Mouse (Mus musculus) hindbrain, postnatal 0 days (tissue): ENCODE measurements around the gene Rap1gap2. TPM values are rescaled to one million over a fixed set of nuclear protein-coding genes. Genes with fewer than 3 reads are reported as not detected.

Experiments used
- ATAC-seq: fragments of 200-750 bp; cut with Nextera tagmentation; 2 replicates; pipeline ENCODE4 v1.8.0; 2017; ENCODE audit warnings: mild to moderate bottlenecking, moderate TSS enrichment, moderate library complexity
- DNase-seq: peaks from one replicate; pipeline ENCODE4 v3.0.0-alpha.2; 2015; ENCODE audit warnings: low spot score
- H3K27ac ChIP-seq: fragments of 300-500 bp; sonication (generic); 2 replicates; pipeline ENCODE4 v1.5.1; 2014; ENCODE audit warnings: mild to moderate bottlenecking
- H3K27me3 ChIP-seq: fragments of 300-500 bp; sonication (generic); 2 replicates; pipeline ENCODE4 v1.6.1; 2014; ENCODE audit warnings: low read length, mixed read lengths; ENCODE audit not compliant: insufficient read depth
- H3K36me3 ChIP-seq: fragments of 300-500 bp; sonication (generic); 2 replicates; pipeline ENCODE4 v1.6.1; 2014; ENCODE audit warnings: low read length, mixed read lengths; ENCODE audit not compliant: insufficient read depth
- H3K4me1 ChIP-seq: fragments of 300-500 bp; sonication (generic); 2 replicates; pipeline ENCODE4 v1.6.1; 2014; ENCODE audit warnings: antibody characterized with exemption, low read length, mixed read lengths; ENCODE audit not compliant: insufficient read depth
- H3K4me2 ChIP-seq: fragments of 300-500 bp; sonication (generic); 2 replicates; pipeline ENCODE4 v1.6.1; 2014; ENCODE audit warnings: low read depth, mild to moderate bottlenecking, low read length, moderate library complexity, mixed read lengths
- H3K4me3 ChIP-seq: fragments of 300-500 bp; sonication (generic); 2 replicates; pipeline ENCODE4 v1.5.1; 2014; ENCODE audit warnings: low read length
- H3K9ac ChIP-seq: fragments of 300-500 bp; sonication (generic); replicated peaks from 2 replicates; pipeline ENCODE4 v1.6.1; 2014; ENCODE audit warnings: mild to moderate bottlenecking, low read length, moderate library complexity, mixed read lengths
- H3K9me3 ChIP-seq: fragments of 300-500 bp; sonication (generic); 2 replicates; pipeline ENCODE4 v1.6.1; 2016; ENCODE audit warnings: low read length, mixed read lengths
- CTCF ChIP-seq: IDR thresholded peaks from 2 replicates; pipeline ENCODE4 v1.5.1; 2016; ENCODE audit warnings: antibody characterized with exemption, control low read depth, low read depth
- WGBS: fragments of 180-500 bp; shearing (Covaris S2); extraction: QIAGEN DNeasy Blood & Tissue Kit; methylation state at CpG from one replicate; pipeline ENCODE4 v1.1.7; 2014; 5-methylcytosine and 5-hydroxymethylcytosine counted together
- polyA plus RNA-seq: library from polyadenylated mRNA; unstranded; fragments of >200 nt; fragmentation: Nextera tagmentation; extraction: Ambion mirVana; gene quantifications from 2 replicates; pipeline ENCODE4 v1.2.1, GENCODE M21; 2015
- total RNA-seq: library from RNA; depleted of rRNA; stranded (reverse); fragments of >200 nt; gene quantifications from 2 replicates; pipeline ENCODE4 v1.2.3, GENCODE M21; 2014

Rap1gap2 gene
- total and polyA plus RNA-seq, 2 experiments from 2014 or later, result 9.9 to 55.5 TPM

GRCm38 (mm10) chr11:74478877-74479276 is 131.8 kb downstream of the Rap1gap2 start:
- no peak overlapping the region for H3K4me3 ChIP-seq
- no peaks in the 10 kb centered on the region for H3K9me3 ChIP-seq
- DNase-seq (no peak), ATAC-seq (no peak)
- H3K36me3 ChIP-seq, result no peaks in the 10 kb centered on the region
- H3K27me3 ChIP-seq, result no peaks in the 10 kb centered on the region
- H3K9ac ChIP-seq, result no peak overlapping the region
- no peak for TF ChIP-seq CTCF
- peaks cover 11% of the 10 kb centered on the region for H3K4me1 ChIP-seq
- no peak overlapping the region for H3K27ac ChIP-seq
- H3K4me2 ChIP-seq, result no peak overlapping the region
- WGBS, result 91% methylated on average over 2 of the region's 2 CpGs

- H3K4me2 ChIP-seq, result no peak overlapping the region
- H3K27ac ChIP-seq, result no peak overlapping the region
- no peaks in the 10 kb centered on the region for H3K27me3 ChIP-seq
- peak; percentile 44 for DNase-seq
- WGBS, result 60% methylated on average over 10 of the region's 10 CpGs
- H3K9me3 ChIP-seq, result no peaks in the 10 kb centered on the region
- no peaks in the 10 kb centered on the region for H3K36me3 ChIP-seq
- H3K9ac ChIP-seq, result no peak overlapping the region
- no peak for TF ChIP-seq CTCF
- H3K4me3 ChIP-seq, result no peak overlapping the region
- ATAC-seq, result no peak
- peaks cover 7% of the 10 kb centered on the region for H3K4me1 ChIP-seq
Measured at GRCm38 (mm10) chr11:74472671-74473070, 138.0 kb downstream of the Rap1gap2 start.

- TF ChIP-seq CTCF, result no peak
- Histone ChIP-seq H3K4me1 (peaks cover 7% of the 10 kb centered on the region), H3K4me3 (no peak overlapping the region), H3K27ac (no peak overlapping the region), H3K4me2 (no peak overlapping the region), H3K9ac (no peak overlapping the region), H3K27me3 (no peaks in the 10 kb centered on the region), H3K36me3 (no peaks in the 10 kb centered on the region), H3K9me3 (no peaks in the 10 kb centered on the region)
- DNase-seq (peak; percentile 53), ATAC-seq (peak; percentile 54)
- 31% methylated on average over 6 of the region's 6 CpGs for WGBS
Measured at GRCm38 (mm10) chr11:74468195-74468594, 142.5 kb downstream of the Rap1gap2 start.

GRCm38 (mm10) chr11:74465712-74466111 is 145.0 kb downstream of the Rap1gap2 start:
- H3K27ac ChIP-seq, result no peak overlapping the region
- no peak overlapping the region for H3K4me3 ChIP-seq
- 52% methylated on average over 7 of the region's 7 CpGs for WGBS
- H3K9me3 ChIP-seq, result no peaks in the 10 kb centered on the region
- H3K36me3 ChIP-seq, result no peaks in the 10 kb centered on the region
- no peak overlapping the region for H3K9ac ChIP-seq
- no peak overlapping the region for H3K4me2 ChIP-seq
- ATAC-seq, result no peak
- peak; percentile 44 for TF ChIP-seq CTCF
- H3K27me3 ChIP-seq, result no peaks in the 10 kb centered on the region
- peaks cover 7% of the 10 kb centered on the region for H3K4me1 ChIP-seq
- no peak for DNase-seq

- no peak overlapping the region for H3K9ac ChIP-seq
- WGBS, result 65% methylated on average over 10 of the region's 10 CpGs
- H3K4me2 ChIP-seq, result no peak overlapping the region
- H3K4me1 ChIP-seq, result peaks cover 7% of the 10 kb centered on the region
- ATAC-seq (no peak), DNase-seq (no peak)
- H3K36me3 ChIP-seq, result no peaks in the 10 kb centered on the region
- H3K9me3 ChIP-seq, result no peaks in the 10 kb centered on the region
- H3K4me3 ChIP-seq, result no peak overlapping the region
- H3K27me3 ChIP-seq, result no peaks in the 10 kb centered on the region
- no peak overlapping the region for H3K27ac ChIP-seq
- no peak for TF ChIP-seq CTCF
Measured at GRCm38 (mm10) chr11:74464181-74464977, 146.3 kb downstream of the Rap1gap2 start.

- DNase-seq (no peak), ATAC-seq (no peak)
- Histone ChIP-seq H3K27me3 (no peaks in the 10 kb centered on the region), H3K9ac (no peak overlapping the region), H3K4me2 (no peak overlapping the region), H3K27ac (no peak overlapping the region), H3K36me3 (no peaks in the 10 kb centered on the region), H3K4me1 (0 out of 2 replicates have a peak, but pooled peaks cover 3% of the 10 kb centered on the region), H3K4me3 (no peak overlapping the region), H3K9me3 (no peaks in the 10 kb centered on the region)
- TF ChIP-seq CTCF, result no peak
- WGBS, result 32% methylated on average over 2 of the region's 2 CpGs
Measured at GRCm38 (mm10) chr11:74462651-74463050, 148.1 kb downstream of the Rap1gap2 start.

GRCm38 (mm10) chr11:74459651-74460050 is 151.1 kb downstream of the Rap1gap2 start:
- Histone ChIP-seq H3K27me3 (no peaks in the 10 kb centered on the region), H3K9ac (no peak overlapping the region), H3K4me3 (no peak overlapping the region), H3K36me3 (no peaks in the 10 kb centered on the region), H3K4me2 (no peak overlapping the region), H3K9me3 (no peaks in the 10 kb centered on the region), H3K27ac (no peak overlapping the region), H3K4me1 (0 out of 2 replicates have a peak, but pooled peaks cover 3% of the 10 kb centered on the region)
- TF ChIP-seq CTCF, result no peak
- DNase-seq (no peak), ATAC-seq (no peak)
- 64% methylated on average over 8 of the region's 8 CpGs for WGBS
